16 mouse cellular contexts compared by ENCODE assay signal in genomic region chr1:184004311-184004710, GRCm38 (mm10). TPM values are rescaled to one million over a fixed set of nuclear protein-coding genes. Genes with fewer than 3 reads are reported as not detected.
DNase-seq lines count a peak whose midpoint lies in the region; ATAC-seq and TF ChIP-seq lines count a peak whose summit lies in the region.
"Had no signal": no experiment of that assay in that cellular context is flagged by ENCODE, and none has a peak within 500 bp of the region (broad histone marks: within the 10 kb centered on the region; RNA-seq: fewer than 3 reads in every experiment).

No protein-coding gene starts in this region.

- no peak for ATAC-seq in kidney, embryonic 14.5 days (ENCODE audit: low FRiP score, low TSS enrichment)

- H3K9me3 ChIP-seq in kidney, embryonic 14.5 days (ENCODE audit: control insufficient read depth, low read length): no peaks in the 10 kb centered on the region
- H3K9me3 ChIP-seq: embryonic facial prominence, embryonic 10.5 days; heart, embryonic 15.5 days; limb, embryonic 15.5 days; stomach, embryonic 15.5 days had no signal

- no peaks in the 10 kb centered on the region for H3K4me1 ChIP-seq in kidney, embryonic 14.5 days (ENCODE audit: control insufficient read depth, insufficient read depth, low read length)
- no peaks in the 10 kb centered on the region for H3K4me1 ChIP-seq in lung, adult 2 months (ENCODE audit: control insufficient read depth, insufficient read depth, low read length)
- H3K4me1 ChIP-seq: embryonic facial prominence, embryonic 10.5 days; heart, embryonic 15.5 days; limb, embryonic 15.5 days; stomach, embryonic 15.5 days had no signal

- TF ChIP-seq CTCF in lung, adult 2 months (IDR thresholded peaks at IDR 0.05; ENCODE audit: insufficient read depth, low read length): no peak

- H3K9ac ChIP-seq in kidney, embryonic 14.5 days (ENCODE audit: low read depth, low read length): no peak overlapping the region
- H3K9ac ChIP-seq: heart, embryonic 15.5 days; limb, embryonic 15.5 days; lung, embryonic 14.5 days; stomach, embryonic 15.5 days had no signal

- no peak overlapping the region for H3K27ac ChIP-seq in kidney, embryonic 14.5 days (ENCODE audit: low read depth, low read length)
- H3K27ac ChIP-seq: embryonic facial prominence, embryonic 10.5 days; heart, embryonic 15.5 days; limb, embryonic 15.5 days; stomach, embryonic 15.5 days had no signal

- H3K27me3 ChIP-seq in kidney, embryonic 14.5 days (ENCODE audit: control insufficient read depth, insufficient read depth, low read length): no peaks in the 10 kb centered on the region
- H3K27me3 ChIP-seq: CH12.LX; heart, embryonic 15.5 days; limb, embryonic 15.5 days; megakaryocyte, embryonic 14.5 days; stomach, embryonic 15.5 days had no signal

- no peaks in the 10 kb centered on the region for H3K36me3 ChIP-seq in kidney, embryonic 14.5 days (ENCODE audit: control insufficient read depth, insufficient read depth, low read length)
- H3K36me3 ChIP-seq: embryonic facial prominence, embryonic 10.5 days; heart, embryonic 15.5 days; limb, embryonic 15.5 days; stomach, embryonic 15.5 days had no signal

- no peak for TF ChIP-seq POLR2A in lung, adult 2 months (IDR thresholded peaks at IDR 0.05; ENCODE audit: borderline replicate concordance, extremely low read depth, low read depth, low read length)

- H3K4me3 ChIP-seq in kidney, embryonic 14.5 days (ENCODE audit: low read length): no peak overlapping the region
- no peak overlapping the region for H3K4me3 ChIP-seq in lung, adult 2 months (replicated peaks; ENCODE audit: extremely low read depth, low read depth, low read length)
- H3K4me3 ChIP-seq: embryonic facial prominence, embryonic 10.5 days; heart, embryonic 15.5 days; limb, embryonic 15.5 days; megakaryocyte, embryonic 14.5 days; stomach, embryonic 15.5 days had no signal

- H3K4me2 ChIP-seq in kidney, embryonic 14.5 days (replicated peaks; ENCODE audit: low read depth, low read length): no peak overlapping the region
- H3K4me2 ChIP-seq: heart, embryonic 15.5 days; limb, embryonic 15.5 days; lung, embryonic 14.5 days; stomach, embryonic 15.5 days had no signal

- peak; percentile 3 for DNase-seq in kidney, postnatal 14 days
- peak; percentile 79 for DNase-seq in NIH3T3 (ENCODE audit: low read depth)
- DNase-seq in adrenal gland, postnatal 14 days: peak; percentile 63
- peak; percentile 9 for DNase-seq in fibroblast of lung, adult 2 months (ENCODE audit: low read depth)
- DNase-seq in lung, adult 2 months: no peak
- no peak for DNase-seq in frontal cortex, postnatal 36 days (ENCODE audit: low spot score in 2 of 2)
- DNase-seq: cerebellum, adult 2 months; lung, embryonic 14.5 days; thymus, postnatal 14 days had no signal

- WGBS in kidney, embryonic 14.5 days: 14% methylated on average over 2 of the region's 2 CpGs
- 69% methylated on average over 2 of the region's 2 CpGs for WGBS in lung, adult 2 months

RNA-seq across cellular contexts. Expression of gene Dusp10, which starts 8.8 kb away (rescaled TPM):
- polyA plus RNA-seq in kidney, embryonic 14.5 days (2014; fragmentation: Nextera tagmentation; extraction: Ambion mirVana): 4.0 and 5.9 TPM in 2 replicates
- 19.0 and 19.6 TPM in 2 replicates for total RNA-seq in adrenal gland, postnatal 14 days (2021)
- 13.6 and 16.4 TPM in 2 replicates for polyA plus RNA-seq in lung, adult 2 months (2012; rRNA removed)

RNA-seq across cellular contexts. Expression of gene 1700056E22Rik, which starts 29.8 kb away (rescaled TPM):
- 1.4 and 2.0 TPM in 2 replicates for polyA plus RNA-seq in kidney, embryonic 14.5 days (2014; fragmentation: Nextera tagmentation; extraction: Ambion mirVana)
- total RNA-seq in adrenal gland, postnatal 14 days (2021): 5.4 and 5.7 TPM in 2 replicates
- 0.97 and 1.9 TPM in 2 replicates for polyA plus RNA-seq in lung, adult 2 months (2012; rRNA removed)

Comparison
In these comparisons a context has a peak if more than half of its experiments do, and no peak if none do; other contexts are left out.
1. DNase-seq: peak in kidney, postnatal 14 days (single experiment), NIH3T3 (single experiment), adrenal gland, postnatal 14 days (single experiment) and fibroblast of lung, adult 2 months (single experiment); none in lung, adult 2 months (single experiment) and frontal cortex, postnatal 36 days (0 of 2).